Mouse (Mus musculus) liver, embryonic 14.5 days (tissue): ENCODE results near the gene Ssr2.

ENCODE experiments used
- CTCF ChIP-seq: IDR thresholded peaks from 2 replicates; pipeline ENCODE4 v1.5.1; 2016; ENCODE audit warnings: antibody characterized with exemption, low read depth, control low read depth
- EP300 ChIP-seq: IDR thresholded peaks from 2 replicates; pipeline ENCODE4 v1.6.1; 2016; ENCODE audit warnings: antibody characterized with exemption, low read depth

GRCm38 (mm10) chr3:88526157-88527131 is 49.2 kb upstream of the Ssr2 start:
- TF ChIP-seq EP300: no peak
- TF ChIP-seq CTCF: peak; percentile 100
